Mouse (Mus musculus): ENCODE results near the gene Lemd1.
"Not testable (repeated sequence)": the region's sequence is repeated elsewhere in the genome, so short reads cannot be mapped to it uniquely, and the experiment has no call there.

Lemd1 gene

GRCm38 (mm10) chr1:132191093-132191785 is at the start of gene Lemd1, which contains the start of gene AC124108.1:
Gene Lemd1 (plus strand): TSS chr1:132191431.
Gene AC124108.1 (plus strand): TSS chr1:132191457.
- DNase-seq (ENCODE audit: low spot score) = no peak

- no peak for DNase-seq (ENCODE audit: low spot score)
Observed at GRCm38 (mm10) chr1:132141753-132142152, 49.5 kb upstream of the Lemd1 start.

GRCm38 (mm10) chr1:132143079-132143478 is 48.2 kb upstream of the Lemd1 start:
- DNase-seq (ENCODE audit: low spot score) = no peak

GRCm38 (mm10) chr1:132143730-132144129 is 47.5 kb upstream of the Lemd1 start:
- no peak for DNase-seq (ENCODE audit: low spot score)

GRCm38 (mm10) chr1:132144223-132144622 is 47.0 kb upstream of the Lemd1 start:
- peak; percentile 52 for DNase-seq (ENCODE audit: low spot score)

- no peak for DNase-seq (ENCODE audit: low spot score)
Observed at GRCm38 (mm10) chr1:132144837-132145236, 46.4 kb upstream of the Lemd1 start.

DNA sequence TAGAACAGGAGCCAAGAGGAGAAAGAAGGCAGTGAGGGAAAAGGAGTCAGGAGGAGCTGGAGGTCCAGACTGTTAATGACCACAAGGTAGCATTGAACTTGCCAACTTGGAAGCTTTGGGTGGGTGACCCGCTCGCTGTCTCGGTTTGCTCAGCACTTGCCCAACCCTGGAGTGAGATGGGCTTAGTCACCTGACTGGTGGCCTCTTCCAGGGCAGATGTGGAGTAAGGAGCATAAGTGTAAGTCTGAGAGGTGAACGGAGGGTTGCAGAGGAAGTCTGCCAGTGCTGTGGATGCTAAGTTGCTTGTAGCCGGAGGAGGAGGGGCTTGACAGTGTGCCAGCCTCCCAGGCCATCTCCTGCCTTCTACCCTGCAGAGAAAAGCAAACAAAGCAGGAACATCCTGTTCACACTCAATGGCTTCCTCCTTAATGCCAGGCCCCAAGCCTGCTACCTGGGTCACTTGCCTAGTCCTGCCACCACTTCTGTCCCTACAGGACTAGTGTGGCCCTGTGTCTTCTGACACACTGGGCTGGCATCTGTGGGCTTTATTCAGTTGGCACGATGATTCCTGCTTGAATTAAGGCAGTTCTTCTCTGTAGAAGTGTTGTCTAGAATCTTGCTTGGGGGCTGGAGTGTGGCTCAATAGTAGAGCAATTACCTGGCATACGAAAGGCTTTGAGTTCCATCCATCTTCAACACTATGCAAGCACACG is 45.1 kb upstream of the Lemd1 start:
- DNase-seq (ENCODE audit: low spot score) = no peak

DNA sequence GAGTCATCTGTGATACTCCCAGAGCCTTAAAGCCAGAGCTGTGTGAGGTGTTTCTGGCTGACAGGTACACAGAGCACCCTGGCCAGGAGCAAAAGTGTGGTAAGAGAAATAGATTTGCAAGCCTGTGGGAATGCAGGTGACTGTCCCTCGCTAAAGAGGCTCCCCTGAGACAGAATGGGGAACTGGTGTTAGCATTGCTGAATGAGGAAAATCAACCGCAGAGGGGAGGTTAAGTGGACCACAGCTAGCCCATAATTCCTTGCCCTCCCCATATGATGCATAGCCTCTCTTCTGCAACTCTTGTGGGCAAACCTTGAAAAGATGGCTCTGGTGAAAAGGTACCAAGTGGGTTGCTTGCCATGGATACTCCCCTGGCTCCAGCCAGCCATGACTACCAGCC is 41.8 kb upstream of the Lemd1 start:
- DNase-seq (ENCODE audit: low spot score) = no peak

DNA sequence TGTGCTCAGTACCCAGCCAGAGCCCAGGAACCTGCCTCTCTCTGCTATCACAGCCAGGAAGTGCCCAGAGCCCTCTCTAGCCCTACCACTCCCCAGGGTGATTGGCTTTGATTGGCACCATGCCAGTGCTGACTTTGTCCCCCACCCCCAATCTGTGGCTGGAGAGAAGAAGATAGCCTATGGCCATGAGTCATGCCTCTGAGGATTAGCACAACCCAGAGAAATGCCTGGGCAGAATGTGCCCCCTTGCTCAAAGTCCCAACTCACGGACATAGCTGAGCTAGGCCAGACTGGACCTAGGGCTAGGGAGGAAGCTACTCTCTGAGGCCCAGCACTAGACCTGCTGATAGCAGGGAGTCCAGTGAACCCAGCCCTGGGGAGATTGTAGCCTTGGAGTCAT is 41.1 kb upstream of the Lemd1 start:
- DNase-seq (ENCODE audit: low spot score) = no peak

DNA sequence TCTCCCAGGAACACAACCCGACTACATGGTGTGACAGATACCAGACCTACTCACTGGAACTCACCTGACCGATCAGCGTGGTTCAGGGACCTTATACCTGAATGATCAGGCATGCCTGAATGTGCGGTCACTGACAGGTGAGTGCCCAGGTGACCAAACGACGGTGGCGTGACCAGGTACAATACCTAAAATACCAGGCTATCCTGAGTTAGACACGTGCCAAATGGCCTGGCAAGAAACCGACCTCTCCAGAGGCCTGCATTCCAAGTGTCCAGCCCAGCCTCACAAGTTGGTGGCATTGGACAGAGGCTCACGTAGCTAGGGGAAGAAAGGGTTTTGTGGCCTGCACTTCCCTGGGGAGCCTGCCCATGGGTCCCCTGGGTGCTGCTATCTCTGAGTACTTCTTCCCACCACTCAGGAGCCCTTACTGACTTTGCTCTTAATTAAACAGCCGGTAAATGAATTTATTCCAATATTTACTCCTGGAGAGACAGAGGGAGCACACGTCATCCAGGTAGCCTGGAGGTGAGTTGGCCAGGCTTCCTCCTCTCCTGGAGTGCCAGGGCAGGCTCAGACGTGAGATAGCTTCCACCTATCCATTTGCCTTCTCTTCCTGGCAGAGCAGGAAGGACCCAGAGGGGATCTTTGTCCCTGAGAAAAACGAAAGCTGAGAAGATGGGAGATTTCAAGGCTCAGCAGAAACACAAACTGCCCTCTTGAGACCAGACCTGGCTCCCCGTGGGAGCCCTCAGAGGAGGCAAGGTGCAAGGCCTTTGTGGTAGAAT is 40.2 kb upstream of the Lemd1 start:
- no peak for DNase-seq (ENCODE audit: low spot score)

GRCm38 (mm10) chr1:132151908-132152307 is 39.3 kb upstream of the Lemd1 start:
- no peak for DNase-seq (ENCODE audit: low spot score)

GRCm38 (mm10) chr1:132153086-132153690 is 38.0 kb upstream of the Lemd1 start:
- DNase-seq (ENCODE audit: low spot score) = no peak

DNA sequence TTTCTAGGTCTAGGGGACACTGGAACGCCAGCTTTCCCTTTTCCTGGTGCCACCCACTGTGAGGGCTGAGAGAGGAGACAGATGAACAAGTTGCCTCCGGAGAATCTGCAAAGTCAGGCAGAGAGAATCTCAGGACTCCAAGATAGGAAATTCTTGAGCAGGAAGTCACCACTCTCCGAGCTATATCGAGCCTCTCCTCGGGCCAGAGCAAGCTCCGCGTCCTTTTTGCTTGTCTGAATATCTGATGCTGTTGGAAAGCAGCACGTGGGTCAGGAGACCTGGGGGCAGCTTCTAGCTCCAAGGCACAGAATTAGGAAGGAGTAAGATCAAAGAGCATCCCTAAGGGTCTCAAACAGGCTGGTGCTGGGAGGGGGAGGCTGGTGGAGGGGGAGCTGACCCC is 37.5 kb upstream of the Lemd1 start:
- DNase-seq (ENCODE audit: low spot score) = no peak

DNA sequence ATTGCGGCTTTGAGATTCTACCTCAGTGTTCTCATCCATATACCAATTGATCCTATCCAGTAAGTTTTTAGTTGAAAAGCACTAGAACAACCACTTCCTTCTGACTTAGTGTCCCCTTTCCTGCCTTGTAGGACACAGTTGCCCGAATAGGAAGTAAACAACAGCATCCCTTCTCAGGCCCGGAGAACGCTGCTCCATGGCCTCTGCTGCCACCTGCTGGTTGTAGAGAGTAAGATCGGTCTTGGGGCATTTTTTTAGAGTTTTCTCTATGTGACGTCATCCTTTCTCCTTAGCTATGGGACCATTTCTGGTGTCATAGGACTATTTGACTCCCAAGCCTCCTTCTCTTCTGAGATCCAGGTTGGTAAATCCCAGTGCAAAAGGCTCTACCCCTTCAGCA is 35.5 kb upstream of the Lemd1 start:
- DNase-seq (ENCODE audit: low spot score) = peak; percentile 67

DNA sequence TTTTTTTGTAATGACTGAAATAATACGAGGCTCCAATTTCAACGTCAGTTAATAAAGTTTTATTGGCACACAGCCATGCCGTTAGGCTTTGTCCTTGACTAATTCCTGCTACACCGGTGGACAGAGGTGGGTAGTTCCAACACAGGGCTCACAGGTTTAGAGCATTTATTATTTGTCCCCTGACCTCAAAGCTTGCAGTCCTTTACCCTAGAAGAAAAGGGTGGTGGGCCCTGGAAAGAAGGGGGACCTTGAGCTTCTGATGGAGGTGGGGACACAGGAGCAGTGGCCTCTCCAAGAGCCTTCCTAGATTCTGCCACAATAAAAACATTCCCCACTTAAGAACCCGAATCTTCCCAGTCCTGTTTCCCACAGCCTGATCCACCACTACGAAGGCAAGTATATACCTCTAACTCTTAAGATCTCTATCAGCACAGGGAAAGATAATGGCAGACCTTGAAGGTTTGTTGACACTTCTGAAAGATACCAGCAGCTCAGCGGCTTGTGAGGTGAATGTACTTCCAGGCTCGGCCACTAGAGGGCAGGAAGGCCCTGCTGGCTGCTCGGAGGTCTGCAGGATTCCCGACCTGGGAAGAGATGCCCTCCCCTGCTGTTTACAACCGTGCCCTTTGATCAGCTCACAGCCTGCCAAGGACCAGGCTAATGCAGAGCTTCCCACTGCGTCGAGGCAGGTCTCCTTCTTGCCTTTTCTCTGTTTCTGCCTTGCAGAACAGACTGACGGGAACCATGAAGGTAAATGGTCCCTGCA is 34.0 kb upstream of the Lemd1 start:
- peak; percentile 70 for DNase-seq (ENCODE audit: low spot score)

DNA sequence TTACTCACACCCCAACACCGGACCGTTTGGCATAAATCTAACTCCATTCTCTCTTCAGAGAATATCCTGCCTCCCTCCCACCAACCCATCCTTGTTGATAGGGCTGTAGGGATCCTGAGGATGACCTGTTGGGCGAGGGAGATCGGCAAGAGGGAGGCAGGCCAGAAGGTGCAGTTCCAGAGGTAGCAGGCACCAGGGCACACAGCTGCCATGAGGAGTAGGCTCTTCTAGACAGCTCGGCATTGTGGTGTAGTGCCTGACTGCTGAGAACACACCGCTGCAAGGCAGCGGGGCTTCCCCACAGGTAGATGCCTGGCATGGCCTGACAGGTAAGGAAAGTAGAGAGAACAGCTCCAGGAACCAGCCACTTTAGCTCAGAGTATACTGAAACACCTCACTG is 33.4 kb upstream of the Lemd1 start:
- no peak for DNase-seq (ENCODE audit: low spot score)

DNA sequence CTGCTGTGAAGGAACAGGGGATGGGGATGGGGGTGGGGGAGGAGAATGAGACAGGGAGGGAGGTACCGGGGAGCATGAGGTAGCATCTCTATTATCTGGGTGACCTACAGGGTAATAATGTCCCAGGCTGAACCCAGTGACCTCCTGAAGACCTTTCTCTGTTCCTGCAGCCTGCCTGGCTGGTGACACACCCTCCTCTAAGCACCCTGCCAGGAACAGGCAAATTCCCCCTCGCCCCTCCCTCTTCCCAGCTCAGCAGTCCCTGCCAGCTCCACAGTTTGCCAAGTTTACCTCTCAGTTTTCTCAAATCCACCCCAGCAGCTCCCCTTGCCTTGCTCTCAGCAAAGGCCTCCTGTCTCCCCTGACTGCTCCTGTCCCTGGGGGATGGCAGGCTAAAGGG is 32.5 kb upstream of the Lemd1 start:
- no peak for DNase-seq (ENCODE audit: low spot score)

DNA sequence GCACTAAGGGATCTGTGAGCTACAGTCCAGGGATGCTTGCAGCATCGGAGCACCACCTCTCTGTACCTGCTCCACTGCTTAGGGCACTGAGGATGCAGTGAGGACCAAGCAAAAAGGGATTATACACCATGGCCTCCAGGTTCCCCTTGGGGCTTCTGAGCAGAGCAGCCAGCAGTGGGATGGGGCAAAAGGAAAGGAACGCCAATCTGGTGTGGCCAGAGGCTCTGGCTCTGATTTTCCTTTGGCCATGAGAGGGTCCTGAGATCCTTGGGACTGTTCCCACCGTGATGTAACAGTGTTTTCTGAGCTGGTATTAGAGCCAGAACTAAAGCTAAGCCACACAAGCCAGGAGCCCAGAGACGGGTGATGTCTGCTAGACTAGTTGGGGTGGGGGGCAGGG is 31.6 kb upstream of the Lemd1 start:
- no peak for DNase-seq (ENCODE audit: low spot score)

DNA sequence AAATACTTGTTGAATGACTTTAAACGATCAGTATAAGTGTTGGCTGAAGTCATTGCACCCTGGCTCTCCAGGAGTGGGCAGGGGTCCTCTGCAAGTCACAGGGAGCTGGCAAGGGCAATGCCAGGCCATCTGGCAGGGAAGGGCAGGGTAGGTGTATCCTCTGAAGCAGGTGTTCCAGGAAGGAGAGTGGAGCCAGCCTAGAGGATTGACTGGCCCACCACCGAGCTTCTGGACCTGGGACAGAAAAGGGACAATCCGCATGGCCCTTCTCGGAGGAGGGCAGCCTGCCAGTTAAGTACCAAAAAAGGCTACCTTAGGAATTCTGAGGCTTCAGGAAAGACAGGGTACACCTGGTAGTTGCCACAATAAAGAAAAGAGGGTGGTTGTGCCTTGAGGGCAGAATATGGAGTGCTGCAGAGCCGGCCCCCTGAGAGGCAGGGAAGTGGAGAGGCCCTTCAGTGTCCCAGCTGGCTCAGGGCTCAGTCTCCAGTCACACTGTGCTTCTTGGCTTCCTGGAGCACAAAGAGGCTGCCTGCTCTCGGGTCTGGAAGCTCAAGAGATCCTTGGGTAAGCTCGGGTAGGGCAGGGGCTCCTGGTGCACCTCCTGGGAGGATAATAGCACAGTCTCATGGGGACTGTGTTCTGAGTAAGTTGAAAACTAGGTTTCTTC is 29.9 kb upstream of the Lemd1 start:
- DNase-seq (ENCODE audit: low spot score) = no peak

DNA sequence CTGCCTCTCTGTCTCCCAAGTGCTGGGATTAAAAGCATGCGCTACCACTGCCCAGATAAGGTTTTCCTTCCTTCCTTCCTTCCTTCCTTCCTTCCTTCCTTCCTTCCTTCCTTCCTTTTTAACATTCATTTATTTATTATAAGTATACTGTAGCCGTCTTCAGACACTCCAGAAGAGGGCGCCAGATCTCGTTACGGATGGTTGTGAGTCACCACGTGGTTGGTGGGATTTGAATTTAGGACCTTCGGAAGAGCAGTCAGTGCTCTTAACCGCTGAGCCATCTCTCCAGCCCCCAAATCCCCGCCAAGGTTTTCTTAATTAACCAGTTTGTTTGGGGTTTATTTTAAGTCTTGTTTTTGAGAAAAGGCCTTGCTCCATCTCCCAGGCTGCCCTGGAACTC is 28.6 kb upstream of the Lemd1 start:
- DNase-seq (ENCODE audit: low spot score) = not testable (repeated sequence)
